21 mouse cellular contexts compared by ENCODE assay signal in genomic region chr1:33772106-33772505, GRCm38 (mm10).
"Had no signal": no experiment of that assay in that cellular context is flagged by ENCODE, and none has a peak within 500 bp of the region (broad histone marks: within the 10 kb centered on the region; RNA-seq: fewer than 3 reads in every experiment).

No protein-coding gene starts in this region.

- DNase-seq: heart, postnatal 10 days; heart, postnatal 14 days; heart, postnatal 4 days; kidney, adult 11 months; kidney, adult 18-20 months; kidney, adult 2 months; kidney, adult 8-10 months; kidney, adult 9 months; kidney, postnatal 10 days; kidney, postnatal 14 days; kidney, postnatal 25 days; kidney, postnatal 36 days; kidney, postnatal 4 days; layer of hippocampus, adult 9-11 months; layer of hippocampus, postnatal 36 days had no signal

- ATAC-seq: hindbrain, embryonic 16.5 days; hindbrain, postnatal 0 days; inflammation-experienced regulatory T-cells, adult 6 months; intestine, embryonic 15.5 days; intestine, embryonic 16.5 days; intestine, postnatal 0 days had no signal
